Mouse (Mus musculus) embryonic fibroblast, embryonic 13.5 days (primary cell): ENCODE data around the gene Mrpl48. TPM values are rescaled to one million over a fixed set of nuclear protein-coding genes. Genes with fewer than 3 reads are reported as not detected.

Experiments
- H3K27ac ChIP-seq: 2 replicates; pipeline ENCODE4 v1.5.1; 2012; ENCODE audit warnings: low read length, control low read depth, inconsistent platforms; ENCODE audit not compliant: insufficient read depth
- H3K4me1 ChIP-seq: 2 replicates; pipeline ENCODE4 v1.6.1; 2011; ENCODE audit warnings: low read length; ENCODE audit not compliant: control insufficient read depth, insufficient read depth
- H3K4me3 ChIP-seq: 2 replicates; pipeline ENCODE4 v1.5.1; 2011; ENCODE audit warnings: mild to moderate bottlenecking, control low read depth, low read length; ENCODE audit not compliant: insufficient read depth
- CTCF ChIP-seq: IDR thresholded peaks from 2 replicates; pipeline ENCODE4 v1.5.1; 2011; ENCODE audit warnings: mild to moderate bottlenecking, control low read depth, low read length, moderate library complexity, borderline replicate concordance; ENCODE audit not compliant: insufficient read depth
- POLR2A ChIP-seq: IDR thresholded peaks from 2 replicates; pipeline ENCODE4 v1.6.1; 2011; ENCODE audit warnings: low read depth, mild to moderate bottlenecking, control low read depth, low read length, moderate library complexity
- polyA plus RNA-seq: library from polyadenylated mRNA; stranded (reverse); fragments of >200 nt; gene quantifications from 2 replicates; pipeline ENCODE4 v1.2.4, GENCODE M21; 2011; ENCODE audit warnings: low read depth; ENCODE audit not compliant: missing spikeins, insufficient read length

The Mrpl48 gene
- polyA plus RNA-seq, 1 experiment: 40.9 TPM

GRCm38 (mm10) chr7:100624538-100624937 is 16.4 kb upstream of the Mrpl48 start:
- no peak overlapping the region for H3K4me3 ChIP-seq
- no peak for TF ChIP-seq POLR2A
- no peak for TF ChIP-seq CTCF
- no peaks in the 10 kb centered on the region for H3K4me1 ChIP-seq
- no peak overlapping the region for H3K27ac ChIP-seq

GRCm38 (mm10) chr7:100622277-100622676 is 14.2 kb upstream of the Mrpl48 start:
- TF ChIP-seq POLR2A (no peak), CTCF (no peak)
- Histone ChIP-seq H3K4me3 (no peak overlapping the region), H3K4me1 (no peaks in the 10 kb centered on the region), H3K27ac (no peak overlapping the region)

- no peak overlapping the region for H3K27ac ChIP-seq
- TF ChIP-seq POLR2A: no peak
- no peak for TF ChIP-seq CTCF
- H3K4me1 ChIP-seq: no peaks in the 10 kb centered on the region
- no peak overlapping the region for H3K4me3 ChIP-seq
These were observed 8.2 kb upstream of the Mrpl48 start for GRCm38 (mm10) chr7:100616121-100616857.

GRCm38 (mm10) chr7:100608910-100609309 is 809 bp upstream of the Mrpl48 start:
- TF ChIP-seq POLR2A (no peak), CTCF (no peak)
- H3K27ac ChIP-seq: no peak overlapping the region
- peaks cover 4% of the 10 kb centered on the region; the same call in 1 of the 2 replicates for H3K4me1 ChIP-seq
- peak overlapping the region; percentile 95 for H3K4me3 ChIP-seq

- peaks cover 4% of the 10 kb centered on the region; the same call in 1 of the 2 replicates for H3K4me1 ChIP-seq
- peak within 1 kb of the TSS; percentile 95 for H3K4me3 ChIP-seq
- peak within 1 kb of the TSS; percentile 94 for H3K27ac ChIP-seq
- TF ChIP-seq POLR2A (peak; percentile 95), CTCF (no peak)
These were observed 629 bp downstream of the Mrpl48 start, which contains the start of gene Rab6a for GRCm38 (mm10) chr7:100607214-100608129. Gene Rab6a, plus strand, starts transcription at chr7:100607410.

- H3K27ac ChIP-seq: no peak overlapping the region
- no peaks in the 10 kb centered on the region for H3K4me1 ChIP-seq
- no peak overlapping the region for H3K4me3 ChIP-seq
- TF ChIP-seq CTCF (no peak), POLR2A (no peak)
These were observed 7.9 kb downstream of the Mrpl48 start for GRCm38 (mm10) chr7:100600211-100600610.

GRCm38 (mm10) chr7:100593349-100593748 is 14.8 kb downstream of the Mrpl48 start:
- Histone ChIP-seq H3K4me1 (no peaks in the 10 kb centered on the region), H3K27ac (no peak overlapping the region), H3K4me3 (no peak overlapping the region)
- TF ChIP-seq POLR2A (no peak), CTCF (no peak)

- no peak for TF ChIP-seq POLR2A
- no peak for TF ChIP-seq CTCF
- Histone ChIP-seq H3K27ac (peak overlapping the region; percentile 95), H3K4me3 (peak overlapping the region; percentile 41; the same call in 1 of the 2 replicates), H3K4me1 (no peaks in the 10 kb centered on the region)
These were observed 16.6 kb downstream of the Mrpl48 start for GRCm38 (mm10) chr7:100591522-100591852.

- no peaks in the 10 kb centered on the region for H3K4me1 ChIP-seq
- TF ChIP-seq CTCF (no peak), POLR2A (peak; percentile 80)
- H3K27ac ChIP-seq: peak overlapping the region; percentile 95
- H3K4me3 ChIP-seq: peak overlapping the region; percentile 41
These were observed 17.1 kb downstream of the Mrpl48 start for GRCm38 (mm10) chr7:100590845-100591521.
